Mouse (Mus musculus) lung, postnatal 0 days (tissue): Measurements from ENCODE around the gene Gpr15. TPM values are rescaled to one million over a fixed set of nuclear protein-coding genes. Genes with fewer than 3 reads are reported as not detected.
A peak's percentile ranks its signal among the peaks of the same experiment; 100 is the strongest.

Experiments used
- ATAC-seq: fragments of 200-750 bp; cut with Nextera tagmentation; 2 replicates; pipeline ENCODE4 v1.8.0; 2017; ENCODE audit warnings: moderate library complexity
- DNase-seq: peaks from one replicate; pipeline ENCODE4 v3.0.0-alpha.2; 2016; ENCODE audit warnings: low spot score
- H3K27ac ChIP-seq: fragments of 300-500 bp; sonication (generic); 2 replicates; pipeline ENCODE4 v1.5.1; 2014; ENCODE audit warnings: antibody characterized with exemption, mild to moderate bottlenecking, low read length, mixed read lengths
- H3K27me3 ChIP-seq: fragments of 300-500 bp; sonication (generic); replicated peaks from 2 replicates; pipeline ENCODE4 v1.6.1; 2014; ENCODE audit warnings: low read length, mixed read lengths; ENCODE audit not compliant: insufficient read depth
- H3K36me3 ChIP-seq: fragments of 300-500 bp; sonication (generic); 2 replicates; pipeline ENCODE4 v1.6.1; 2014; ENCODE audit warnings: low read length, mixed read lengths; ENCODE audit not compliant: insufficient read depth
- H3K4me1 ChIP-seq: fragments of 300-500 bp; sonication (generic); 2 replicates; pipeline ENCODE4 v1.6.1; 2014; ENCODE audit warnings: antibody characterized with exemption, low read depth, low read length, mixed read lengths; ENCODE audit not compliant: insufficient read depth
- H3K4me2 ChIP-seq: fragments of 300-500 bp; sonication (generic); replicated peaks from 2 replicates; pipeline ENCODE4 v1.6.1; 2014; ENCODE audit warnings: low read depth, mild to moderate bottlenecking, low read length, moderate library complexity, mixed read lengths
- H3K4me3 ChIP-seq: fragments of 300-500 bp; sonication (generic); 2 replicates; pipeline ENCODE4 v1.5.1; 2014; ENCODE audit warnings: low read depth, low read length
- H3K9ac ChIP-seq: fragments of 300-500 bp; sonication (generic); replicated peaks from 2 replicates; pipeline ENCODE4 v1.6.1; 2014; ENCODE audit warnings: low read depth, mild to moderate bottlenecking
- H3K9me3 ChIP-seq: fragments of 300-500 bp; sonication (generic); 2 replicates; pipeline ENCODE4 v1.6.1; 2016; ENCODE audit warnings: low read length, mixed read lengths
- CTCF ChIP-seq: IDR thresholded peaks from 2 replicates; pipeline ENCODE4 v1.5.1; 2016; ENCODE audit warnings: antibody characterized with exemption, mild to moderate bottlenecking
- EP300 ChIP-seq: IDR thresholded peaks from 2 replicates; pipeline ENCODE4 v1.6.1; 2016; ENCODE audit warnings: antibody characterized with exemption, mild to moderate bottlenecking, control low read depth
- WGBS: fragments of 180-500 bp; shearing (Covaris S2); extraction: QIAGEN DNeasy Blood & Tissue Kit; methylation state at CpG from one replicate; pipeline ENCODE4 v1.1.7; 2014; 5-methylcytosine and 5-hydroxymethylcytosine counted together
- polyA plus RNA-seq: library from polyadenylated mRNA; unstranded; fragments of >200 nt; fragmentation: Nextera tagmentation; extraction: Ambion mirVana; gene quantifications from 2 replicates; pipeline ENCODE4 v1.2.1, GENCODE M21; 2015

Gpr15 gene
- polyA plus RNA-seq, 1 experiment from 2014 or later: 0.18 TPM

GRCm38 (mm10) chr16:58713128-58713527, 5.7 kb downstream of the Gpr15 start:
- H3K4me2 ChIP-seq: no peak overlapping the region
- no peaks in the 10 kb centered on the region for H3K9me3 ChIP-seq
- H3K4me3 ChIP-seq: no peak overlapping the region
- H3K36me3 ChIP-seq: no peaks in the 10 kb centered on the region
- no peaks in the 10 kb centered on the region for H3K4me1 ChIP-seq
- H3K27ac ChIP-seq: no peak overlapping the region
- ATAC-seq (no peak), DNase-seq (no peak)
- H3K9ac ChIP-seq: no peak overlapping the region
- 83% methylated on average over 1 of the region's 1 CpGs for WGBS
- H3K27me3 ChIP-seq: no peaks in the 10 kb centered on the region
- TF ChIP-seq CTCF: no peak
- no peak for TF ChIP-seq EP300

GRCm38 (mm10) chr16:58712221-58712620, 6.6 kb downstream of the Gpr15 start:
- Histone ChIP-seq H3K27me3 (no peaks in the 10 kb centered on the region), H3K4me2 (no peak overlapping the region), H3K4me1 (no peaks in the 10 kb centered on the region), H3K9me3 (no peaks in the 10 kb centered on the region), H3K4me3 (peak overlapping the region; percentile 6; the same call in 1 of the 2 replicates), H3K36me3 (no peaks in the 10 kb centered on the region), H3K27ac (no peak overlapping the region), H3K9ac (no peak overlapping the region)
- WGBS: 58% methylated on average over 8 of the region's 8 CpGs
- no peak for ATAC-seq
- DNase-seq: peak; percentile 16
- TF ChIP-seq CTCF: no peak
- no peak for TF ChIP-seq EP300

GRCm38 (mm10) chr16:58709536-58709935, 9.3 kb downstream of the Gpr15 start:
- H3K4me2 ChIP-seq: no peak overlapping the region
- 57% methylated on average over 4 of the region's 4 CpGs for WGBS
- no peak overlapping the region for H3K9ac ChIP-seq
- H3K4me1 ChIP-seq: no peaks in the 10 kb centered on the region
- no peaks in the 10 kb centered on the region for H3K36me3 ChIP-seq
- no peak overlapping the region for H3K4me3 ChIP-seq
- no peaks in the 10 kb centered on the region for H3K27me3 ChIP-seq
- no peaks in the 10 kb centered on the region for H3K9me3 ChIP-seq
- no peak overlapping the region for H3K27ac ChIP-seq
- TF ChIP-seq CTCF: no peak
- TF ChIP-seq EP300: no peak
- DNase-seq (no peak), ATAC-seq (no peak)

- Histone ChIP-seq H3K4me1 (no peaks in the 10 kb centered on the region), H3K9ac (no peak overlapping the region), H3K9me3 (no peaks in the 10 kb centered on the region), H3K27ac (no peak overlapping the region), H3K36me3 (no peaks in the 10 kb centered on the region), H3K4me2 (no peak overlapping the region), H3K4me3 (no peak overlapping the region), H3K27me3 (no peaks in the 10 kb centered on the region)
- DNase-seq (no peak), ATAC-seq (no peak)
- 59% methylated on average over 3 of the region's 3 CpGs for WGBS
- TF ChIP-seq CTCF: no peak
- no peak for TF ChIP-seq EP300
These were observed 10.0 kb downstream of the Gpr15 start for GRCm38 (mm10) chr16:58708601-58709475.

GRCm38 (mm10) chr16:58707276-58707905, 11.5 kb downstream of the Gpr15 start:
- WGBS: 89% methylated on average over 4 of the region's 4 CpGs
- Histone ChIP-seq H3K27ac (no peak overlapping the region), H3K27me3 (no peaks in the 10 kb centered on the region), H3K4me1 (no peaks in the 10 kb centered on the region), H3K4me2 (no peak overlapping the region), H3K9ac (no peak overlapping the region), H3K9me3 (no peaks in the 10 kb centered on the region), H3K36me3 (no peaks in the 10 kb centered on the region), H3K4me3 (no peak overlapping the region)
- DNase-seq: no peak
- no peak for TF ChIP-seq CTCF
- no peak for TF ChIP-seq EP300
- ATAC-seq: no peak

GRCm38 (mm10) chr16:58704999-58705398, 13.9 kb downstream of the Gpr15 start:
- DNase-seq: no peak
- Histone ChIP-seq H3K9me3 (no peaks in the 10 kb centered on the region), H3K27ac (no peak overlapping the region), H3K36me3 (no peaks in the 10 kb centered on the region), H3K4me2 (no peak overlapping the region), H3K9ac (no peak overlapping the region), H3K4me1 (no peaks in the 10 kb centered on the region), H3K27me3 (no peaks in the 10 kb centered on the region), H3K4me3 (no peak overlapping the region)
- no peak for TF ChIP-seq EP300
- no peak for TF ChIP-seq CTCF
- no peak for ATAC-seq
